Mouse (Mus musculus) megakaryocyte, embryonic 14.5 days (primary cell): ENCODE results near the gene Ddx39.

Source experiments
- FLI1 ChIP-seq: IDR thresholded peaks from 2 replicates; pipeline ENCODE4 v1.6.1; 2012; ENCODE audit warnings: low read length, inconsistent platforms, mixed read lengths
- GATA1 ChIP-seq: IDR thresholded peaks from 3 replicates; pipeline ENCODE4 v1.6.1; 2012; ENCODE audit warnings: mixed read lengths, low read length, inconsistent platforms, borderline replicate concordance

GRCm38 (mm10) chr8:83729009-83729807, 14.2 kb downstream of the Ddx39 start:
- TF ChIP-seq GATA1 = no peak
- TF ChIP-seq FLI1 = no peak
